Mouse (Mus musculus) CH12.LX (cell line): ENCODE measurements at regions not wholly inside any gene's neighbourhood (a gene's known extent, or its start where the extent isn't known, plus 50 kb on each side); places are given as distances from the start of the nearest gene placed in this dataset.

ENCODE experiments used
- DNase-seq: peaks from one replicate; pipeline ENCODE4 v3.0.0-alpha.2; 2013; ENCODE audit errors: extremely low read depth
- H3K27ac ChIP-seq: 2 replicates; pipeline ENCODE4 v1.5.1; 2012; ENCODE audit warnings: low read depth, mild to moderate bottlenecking, control low read depth, moderate library complexity; ENCODE audit not compliant: insufficient read depth
- H3K27me3 ChIP-seq: replicated peaks from 2 replicates; pipeline ENCODE3; 2012; ENCODE audit warnings: inconsistent platforms
- H3K36me3 ChIP-seq, 2 experiments: replicated peaks in 1 of 2; 2 replicates each; pipeline versions ENCODE3 to v1.6.1; 2012; ENCODE audit warnings: inconsistent platforms in 1 of 2, low read length in 1 of 2, mild to moderate bottlenecking in 1 of 2, mixed read lengths in 1 of 2, moderate library complexity in 1 of 2; ENCODE audit not compliant: control insufficient read depth in 1 of 2, insufficient read depth in 1 of 2
- H3K4me1 ChIP-seq, 2 experiments: 2 replicates each; pipeline ENCODE4 v1.6.1; 2012; ENCODE audit warnings: inconsistent platforms in 1 of 2, moderate library complexity in 1 of 2; ENCODE audit not compliant: insufficient read depth in 2 of 2, control insufficient read depth in 1 of 2
- H3K4me2 ChIP-seq: 2 replicates; pipeline ENCODE4 v1.6.1; 2012; ENCODE audit warnings: low read depth, mild to moderate bottlenecking, control low read depth; ENCODE audit not compliant: poor library complexity, insufficient read depth, severe bottlenecking
- H3K4me3 ChIP-seq, 3 experiments: fragments of 150-350 bp in 1 of 3; sonication (generic) in 1 of 3; replicated peaks in 1 of 3; 2 replicates each; pipeline versions ENCODE3 to v1.5.1; 2011 to 2012; ENCODE audit warnings: low read depth in 2 of 3, low read length in 2 of 3, mild to moderate bottlenecking in 2 of 3, moderate library complexity in 2 of 3, control low read depth in 1 of 3, improper control_type of control experiment in 1 of 3, inconsistent platforms in 1 of 3, mixed read lengths in 1 of 3; ENCODE audit not compliant: poor library complexity in 1 of 3
- H3K79me2 ChIP-seq: replicated peaks from 2 replicates; pipeline ENCODE4 v1.6.1; 2012; ENCODE audit warnings: mild to moderate bottlenecking, moderate library complexity; ENCODE audit not compliant: control insufficient read depth, poor library complexity, insufficient read depth, severe bottlenecking; ENCODE audit errors: extremely low read depth
- H3K9ac ChIP-seq: 2 replicates; pipeline ENCODE4 v1.6.1; 2012; ENCODE audit warnings: low read depth, mild to moderate bottlenecking, control low read depth, moderate library complexity; ENCODE audit not compliant: insufficient read depth
- H3K9me3 ChIP-seq: replicated peaks from 2 replicates; pipeline ENCODE3; 2012; ENCODE audit warnings: low read length, inconsistent platforms, mixed read lengths
- E2F4 ChIP-seq: IDR thresholded peaks from 2 replicates; pipeline ENCODE4 v1.6.1; 2011; ENCODE audit warnings: low read depth, low read length, improper control_type of control experiment; ENCODE audit not compliant: insufficient replicate concordance
- ELF1 ChIP-seq: IDR thresholded peaks from 2 replicates; pipeline ENCODE4 v1.6.1; 2014; ENCODE audit warnings: low read depth, mild to moderate bottlenecking, inconsistent platforms, low read length, improper control_type of control experiment
- ETS1 ChIP-seq: conservative IDR thresholded peaks from 2 replicates; pipeline ENCODE4 v1.6.1; 2012; ENCODE audit warnings: low read depth, mild to moderate bottlenecking, inconsistent platforms, low read length, improper control_type of control experiment, moderate library complexity
- IRF4 ChIP-seq: IDR thresholded peaks from 2 replicates; pipeline ENCODE4 v1.6.1; 2014; ENCODE audit warnings: low read depth, mild to moderate bottlenecking, inconsistent platforms, low read length, improper control_type of control experiment
- JUND ChIP-seq: conservative IDR thresholded peaks from 2 replicates; pipeline ENCODE4 v1.6.1; 2011; ENCODE audit warnings: low read depth, low read length, improper control_type of control experiment
- KAT2A ChIP-seq: IDR thresholded peaks from 2 replicates; pipeline ENCODE4 v1.6.1; 2012; ENCODE audit warnings: low read length, improper control_type of control experiment, inconsistent platforms; ENCODE audit not compliant: insufficient replicate concordance
- MAFK ChIP-seq: IDR thresholded peaks from 2 replicates; pipeline ENCODE4 v1.6.1; 2011; ENCODE audit warnings: low read length, improper control_type of control experiment; ENCODE audit not compliant: insufficient replicate concordance
- MAX ChIP-seq: IDR thresholded peaks from 2 replicates; pipeline ENCODE4 v1.6.1; 2011; ENCODE audit warnings: low read length, improper control_type of control experiment
- MXI1 ChIP-seq: IDR thresholded peaks from 2 replicates; pipeline ENCODE4 v1.6.1; 2011; ENCODE audit warnings: mild to moderate bottlenecking, low read depth, low read length, improper control_type of control experiment
- MYC ChIP-seq: IDR thresholded peaks from 2 replicates; pipeline ENCODE4 v1.6.1; 2011; ENCODE audit warnings: low read depth, mild to moderate bottlenecking, improper control_type of control experiment, low read length
- POLR2AphosphoS2 ChIP-seq: IDR thresholded peaks from 2 replicates; pipeline ENCODE4 v1.6.1; 2011; ENCODE audit warnings: low read depth, low read length, improper control_type of control experiment
- RAD21 ChIP-seq: IDR thresholded peaks from 2 replicates; pipeline ENCODE4 v1.6.1; 2011; ENCODE audit warnings: low read depth, mild to moderate bottlenecking, low read length, improper control_type of control experiment, moderate library complexity
- SMC3 ChIP-seq: IDR thresholded peaks from 2 replicates; pipeline ENCODE4 v1.6.1; 2011; ENCODE audit warnings: low read depth, low read length, improper control_type of control experiment
- TBP ChIP-seq: conservative IDR thresholded peaks from 2 replicates; pipeline ENCODE4 v1.6.1; 2011; ENCODE audit warnings: low read depth, low read length, improper control_type of control experiment
- USF1 ChIP-seq: IDR thresholded peaks from 2 replicates; pipeline ENCODE4 v1.6.1; 2014; ENCODE audit warnings: low read depth, mild to moderate bottlenecking, inconsistent platforms, low read length, improper control_type of control experiment
- ZNF384 ChIP-seq: IDR thresholded peaks from 2 replicates; pipeline ENCODE4 v1.6.1; 2012; ENCODE audit warnings: low read depth, low read length, improper control_type of control experiment, inconsistent platforms
- dilution Hi-C: fragments of 300-500 bp; cut with MboI; formaldehyde crosslinking; loops from 2 replicates; pipeline ENCODE4 v1.14.3; 2020; ENCODE audit warnings: low sequenced_read_pairs; ENCODE audit not compliant: extremely low pct_unique_long_range_greater_than_20kb, extremely low pct_ligation_motif_present
- in situ Hi-C: fragments of 300-500 bp; cut with MboI; formaldehyde crosslinking; loops from 3 replicates; pipeline ENCODE4 v1.14.3; 2019; ENCODE audit warnings: low sequenced_read_pairs, low pct_ligation_motif_present, low pct_unique_long_range_greater_than_20kb, mixed read lengths

DNA sequence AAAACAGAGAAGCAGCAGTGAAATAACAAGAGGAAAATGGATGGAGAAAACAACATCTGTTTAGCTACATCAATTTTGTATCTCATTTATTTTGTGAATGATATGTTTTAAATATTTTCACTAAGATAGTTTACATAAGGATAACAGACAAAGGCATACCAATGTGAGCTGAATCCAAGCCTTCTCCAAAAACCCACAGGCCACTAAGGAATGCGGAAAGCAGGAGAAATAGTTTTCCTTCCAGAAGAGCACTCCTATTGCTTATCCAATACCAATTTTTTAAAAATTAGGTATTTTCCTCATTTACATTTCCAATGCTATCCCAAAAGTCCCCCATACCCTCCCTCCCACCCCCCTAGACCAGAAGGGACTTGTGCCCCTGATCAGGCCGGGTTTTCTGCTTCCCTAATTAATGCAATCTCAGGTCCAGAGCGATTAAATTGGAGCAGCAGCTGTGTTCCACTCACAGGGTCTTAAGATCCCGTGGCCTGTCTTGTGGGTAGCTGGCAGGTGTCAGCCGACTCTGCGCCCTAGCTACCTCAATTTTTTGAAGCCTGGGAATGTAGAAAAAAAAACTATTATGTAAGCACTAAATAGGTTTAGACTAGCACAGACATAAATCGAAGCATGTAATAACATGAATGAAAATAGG lies 357.3 kb upstream of the Gm21833 start:
- H3K9me3 ChIP-seq = peaks cover 40% of the 10 kb centered on the region
- dilution Hi-C loops (no loop called here), in situ Hi-C loops (no loop called here)
- H3K27ac ChIP-seq = no peak overlapping the region
- no peaks in the 10 kb centered on the region for H3K79me2 ChIP-seq
- TF ChIP-seq JUND (no peak), ZNF384 (no peak)
- no peak for DNase-seq
- no peak overlapping the region for H3K4me3 ChIP-seq
- H3K4me2 ChIP-seq = no peak overlapping the region
- H3K36me3 ChIP-seq = no peaks in the 10 kb centered on the region
- H3K9ac ChIP-seq = no peak overlapping the region
- no peaks in the 10 kb centered on the region for H3K4me1 ChIP-seq
- no peaks in the 10 kb centered on the region for H3K27me3 ChIP-seq

DNA sequence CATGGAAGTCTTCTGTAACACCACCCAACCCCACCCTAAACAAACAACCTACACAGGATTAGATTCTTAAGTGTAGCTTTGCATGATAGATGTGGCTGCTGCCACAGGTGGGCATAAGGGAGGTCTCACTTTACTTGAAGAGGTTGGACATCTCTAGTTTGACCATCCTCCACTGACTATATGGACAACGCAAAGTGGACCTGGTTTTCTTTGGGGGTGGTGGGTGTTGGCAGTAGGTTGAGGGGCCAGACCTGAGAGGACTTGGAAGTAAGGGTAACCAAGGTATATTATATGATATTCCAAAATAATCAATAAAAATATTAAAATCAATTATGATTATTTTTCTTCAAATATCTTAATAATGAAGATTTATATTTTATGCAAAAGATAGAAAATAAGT lies 307.8 kb upstream of the Gm21833 start:
- no peak overlapping the region for H3K4me2 ChIP-seq
- no peaks in the 10 kb centered on the region for H3K36me3 ChIP-seq
- TF ChIP-seq KAT2A (no peak), MAX (no peak), E2F4 (no peak), JUND (no peak), MAFK (no peak), USF1 (no peak), MXI1 (no peak), POLR2AphosphoS2 (no peak), IRF4 (no peak), ZNF384 (no peak), MYC (no peak), ELF1 (no peak), TBP (no peak), ETS1 (no peak), RAD21 (no peak), SMC3 (no peak)
- no peak overlapping the region for H3K9ac ChIP-seq
- H3K4me3 ChIP-seq = no peak overlapping the region
- DNase-seq = no peak
- in situ Hi-C loops = no loop called here
- dilution Hi-C loops = no loop called here
- H3K79me2 ChIP-seq = no peaks in the 10 kb centered on the region
- H3K27me3 ChIP-seq = no peaks in the 10 kb centered on the region
- H3K4me1 ChIP-seq = no peaks in the 10 kb centered on the region
- peaks cover 35% of the 10 kb centered on the region for H3K9me3 ChIP-seq
- H3K27ac ChIP-seq = no peak overlapping the region
